In the genomic region with DNA sequence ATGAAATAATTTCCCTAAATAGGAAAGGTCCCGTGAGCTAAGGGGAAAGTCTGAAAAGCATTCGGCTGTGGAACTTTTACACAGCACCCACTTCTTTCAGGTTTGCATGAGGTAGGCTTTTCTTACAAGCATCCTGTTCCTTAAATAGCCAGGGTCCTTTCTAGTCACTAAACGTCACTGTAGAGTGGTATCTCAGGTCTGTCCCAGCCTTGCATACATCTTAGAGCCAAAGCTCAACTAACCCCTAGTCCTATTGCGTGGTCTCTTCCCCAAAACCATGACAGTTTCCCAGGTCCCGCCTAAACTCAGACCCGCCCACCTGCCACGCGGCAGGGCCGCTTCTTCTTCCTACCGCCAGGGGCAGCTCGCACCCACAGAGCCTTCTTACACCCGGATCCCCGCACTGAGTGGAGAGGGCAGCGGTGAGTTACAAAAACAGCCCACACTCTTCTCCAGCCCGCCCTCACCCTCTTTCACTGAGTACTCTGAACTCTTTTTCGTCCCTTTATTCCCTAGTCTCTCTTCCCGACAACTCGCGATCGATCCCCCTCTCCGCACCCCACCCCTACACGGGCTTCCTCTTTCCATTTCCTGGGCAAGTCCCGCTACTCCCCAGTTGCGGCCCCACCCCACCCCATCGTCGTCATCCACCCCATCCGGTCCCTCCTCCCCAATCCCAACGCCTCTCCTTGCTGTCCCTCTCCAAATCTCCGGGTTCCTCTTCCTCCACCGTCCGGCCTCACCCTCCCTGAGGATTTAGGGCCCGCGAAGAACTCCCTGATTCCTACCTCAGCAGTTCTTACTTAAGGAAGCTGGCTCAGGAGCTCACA, we compare ENCODE assay signal across 8 mouse cellular contexts. TPM values are rescaled to one million over a fixed set of nuclear protein-coding genes. Genes with fewer than 3 reads are reported as not detected.
A peak's percentile ranks its signal among the peaks of the same experiment; 100 is the strongest.
DNase-seq lines count a peak whose midpoint lies in the region; ATAC-seq and TF ChIP-seq lines count a peak whose summit lies in the region.

A gene (plus strand): TSS at position 170 of the 830 bp plus-strand sequence.

- H3K36me3 ChIP-seq in C2C12 (ENCODE audit: control insufficient read depth, insufficient read depth) (peaks cover 6% of the 10 kb centered on the region), myocyte (ENCODE audit: control insufficient read depth, insufficient read depth) (no peaks in the 10 kb centered on the region)
- H3K36me3 ChIP-seq in embryonic facial prominence, embryonic 13.5 days, result peaks cover 25% of the 10 kb centered on the region
- H3K36me3 ChIP-seq in kidney, adult 2 months (ENCODE audit: control insufficient read depth, insufficient read depth, low read length), result no peaks in the 10 kb centered on the region
- H3K36me3 ChIP-seq in liver, embryonic 12.5 days, result peaks cover 20% of the 10 kb centered on the region
- peaks cover 15% of the 10 kb centered on the region for H3K36me3 ChIP-seq in stomach, embryonic 14.5 days (ENCODE audit: control insufficient read depth, insufficient read depth, low read length)

- TF ChIP-seq POLR2A in kidney, adult 2 months (IDR thresholded peaks at IDR 0.05; ENCODE audit: low read depth, low read length), result peak; percentile 30
- peak; percentile 25 for TF ChIP-seq POLR2A in myocyte (IDR thresholded peaks at IDR 0.05; ENCODE audit: insufficient read length, low read depth)

- peak within 1 kb of the TSS; percentile 75 for H3K4me2 ChIP-seq in embryonic facial prominence, embryonic 13.5 days
- H3K4me2 ChIP-seq in liver, embryonic 12.5 days, result peak within 1 kb of the TSS; percentile 77
- peak within 1 kb of the TSS; percentile 83 for H3K4me2 ChIP-seq in myocyte (ENCODE audit: low read depth)
- peak within 1 kb of the TSS; percentile 70 for H3K4me2 ChIP-seq in stomach, embryonic 14.5 days (replicated peaks; ENCODE audit: low read depth, low read length)

- H3K27me3 ChIP-seq in C2C12 (ENCODE audit: control insufficient read depth, insufficient read depth, insufficient read length) (peaks cover 5% of the 10 kb centered on the region), myocyte (ENCODE audit: control insufficient read depth, insufficient read depth, insufficient read length) (peaks cover under 1% of the 10 kb centered on the region)
- 0 out of 2 replicates have a peak, but pooled peaks cover 4% of the 10 kb centered on the region for H3K27me3 ChIP-seq in embryonic facial prominence, embryonic 13.5 days
- no peaks in the 10 kb centered on the region for H3K27me3 ChIP-seq in kidney, adult 2 months (replicated peaks; ENCODE audit: control insufficient read depth, insufficient read depth, low read length)
- peaks cover 16% of the 10 kb centered on the region; the same call in 1 of the 2 replicates for H3K27me3 ChIP-seq in liver, embryonic 12.5 days (replicated peaks)
- no peaks in the 10 kb centered on the region for H3K27me3 ChIP-seq in stomach, embryonic 14.5 days (ENCODE audit: control insufficient read depth, insufficient read depth, low read length)

- peak within 1 kb of the TSS; percentile 87 for H3K9ac ChIP-seq in embryonic facial prominence, embryonic 13.5 days
- peak within 1 kb of the TSS; percentile 70 for H3K9ac ChIP-seq in liver, embryonic 12.5 days
- peak within 1 kb of the TSS; percentile 49 for H3K9ac ChIP-seq in stomach, embryonic 14.5 days (replicated peaks; ENCODE audit: low read depth, low read length)

- peak within 1 kb of the TSS; percentile 94 for H3K27ac ChIP-seq in embryonic facial prominence, embryonic 13.5 days
- H3K27ac ChIP-seq in kidney, adult 2 months (ENCODE audit: insufficient read depth, low read depth, low read length), result peak within 1 kb of the TSS; percentile 94
- peak within 1 kb of the TSS; percentile 78 for H3K27ac ChIP-seq in liver, embryonic 12.5 days
- peak within 1 kb of the TSS; percentile 94 for H3K27ac ChIP-seq in stomach, embryonic 14.5 days (ENCODE audit: low read length)

- peak; percentile 91 to 94 for DNase-seq in adrenal gland, postnatal 36 days
- DNase-seq in heart, adult 8-10 months (ENCODE audit: low spot score), result peak; percentile 92
- peak; percentile 93 for DNase-seq in kidney, adult 2 months

- ATAC-seq in embryonic facial prominence, embryonic 13.5 days (ENCODE audit: insufficient number of reproducible peaks, insufficient read depth, low FRiP score, low TSS enrichment, low read depth), result peak; percentile 82
- ATAC-seq in liver, embryonic 12.5 days, result peak; percentile 88
- ATAC-seq in stomach, embryonic 14.5 days (ENCODE audit: insufficient number of reproducible peaks, insufficient read depth, low FRiP score, low read depth), result peak; percentile 88

- H3K79me2 ChIP-seq in C2C12 (ENCODE audit: control insufficient read depth, insufficient read depth) (no peaks in the 10 kb centered on the region), myocyte (ENCODE audit: control insufficient read depth, insufficient read depth) (no peaks in the 10 kb centered on the region)

- WGBS in embryonic facial prominence, embryonic 13.5 days, result 3% methylated on average over 33 of the region's 33 CpGs
- under 1% methylated on average over 33 of the region's 33 CpGs for WGBS in kidney, adult 2 months
- 1% methylated on average over 33 of the region's 33 CpGs for WGBS in liver, embryonic 12.5 days (ENCODE audit: insufficient replicate concordance)
- WGBS in stomach, embryonic 14.5 days, result 2% methylated on average over 33 of the region's 33 CpGs

- H3K4me3 ChIP-seq in C2C12 (ENCODE audit: insufficient read depth, poor library complexity, severe bottlenecking) (peak within 1 kb of the TSS; percentile 48), myocyte (peak within 1 kb of the TSS; percentile 72)
- peak within 1 kb of the TSS; percentile 57 for H3K4me3 ChIP-seq in embryonic facial prominence, embryonic 13.5 days
- peak within 1 kb of the TSS; percentile 66 for H3K4me3 ChIP-seq in kidney, adult 2 months (ENCODE audit: insufficient read depth, low read depth, low read length)
- H3K4me3 ChIP-seq in liver, embryonic 12.5 days, result peak within 1 kb of the TSS; percentile 62
- H3K4me3 ChIP-seq in stomach, embryonic 14.5 days (ENCODE audit: low read depth, low read length), result peak within 1 kb of the TSS; percentile 45

- H3K4me1 ChIP-seq in embryonic facial prominence, embryonic 13.5 days, result peaks cover 41% of the 10 kb centered on the region
- no peaks in the 10 kb centered on the region; the same call in 1 of the 2 replicates for H3K4me1 ChIP-seq in kidney, adult 2 months (ENCODE audit: control insufficient read depth, insufficient read depth, low read length)
- H3K4me1 ChIP-seq in liver, embryonic 12.5 days, result peaks cover 42% of the 10 kb centered on the region
- H3K4me1 ChIP-seq in stomach, embryonic 14.5 days (ENCODE audit: control insufficient read depth, insufficient read depth, low read length), result peaks cover 15% of the 10 kb centered on the region; the same call in 1 of the 2 replicates

- H3K9me3 ChIP-seq in embryonic facial prominence, embryonic 13.5 days, result no peaks in the 10 kb centered on the region
- H3K9me3 ChIP-seq in liver, embryonic 12.5 days (replicated peaks), result no peaks in the 10 kb centered on the region
- no peaks in the 10 kb centered on the region for H3K9me3 ChIP-seq in stomach, embryonic 14.5 days (ENCODE audit: control insufficient read depth, low read depth, low read length)

- H3K79me3 ChIP-seq in C2C12 (ENCODE audit: low read depth), result no peaks in the 10 kb centered on the region

- TF ChIP-seq CTCF in C2C12 (IDR thresholded peaks at IDR 0.05; ENCODE audit: control insufficient read depth, insufficient read depth, insufficient read length), result peak; percentile 75
- peak; percentile 84 for TF ChIP-seq CTCF in kidney, adult 2 months (conservative IDR thresholded peaks at IDR 0.05; ENCODE audit: insufficient read depth, insufficient read length, low read depth, low read length)

- H3ac ChIP-seq in C2C12 (ENCODE audit: control insufficient read depth, insufficient read length, low read depth), result peak within 1 kb of the TSS; percentile 80
- H3ac ChIP-seq in myocyte (ENCODE audit: control insufficient read depth, insufficient read length), result peak within 1 kb of the TSS; percentile 27

TF ChIP-seq in C2C12, 6 proteins besides CTCF, POLR2A, EP300 and RAD21:
- TF ChIP-seq FOSL1 (IDR thresholded peaks at IDR 0.05; ENCODE audit: insufficient read depth, low read length, poor library complexity, severe bottlenecking), result no peak
- peak; percentile 92 for TF ChIP-seq MAX (IDR thresholded peaks at IDR 0.05)

TF ChIP-seq in myocyte, 11 proteins besides CTCF, POLR2A, EP300 and RAD21:
- TF ChIP-seq MYOG (IDR thresholded peaks at IDR 0.05; ENCODE audit: control insufficient read depth in 1 of 3, insufficient read depth in 1 of 3, insufficient read length in 2 of 3, low read depth in 2 of 3) (peak in 1 of 3 experiments; percentile 30), MYOD1 (IDR thresholded peaks at IDR 0.05; ENCODE audit: control insufficient read depth in 1 of 3, insufficient read length in 2 of 3, low read depth in 2 of 3) (peak in 1 of 3 experiments; percentile 14), TCF12 (IDR thresholded peaks at IDR 0.05; ENCODE audit: insufficient read depth, poor library complexity, severe bottlenecking) (no peak), REST (IDR thresholded peaks at IDR 0.05; ENCODE audit: insufficient read depth, insufficient read length) (no peak), POLR2AphosphoS2 (IDR thresholded peaks at IDR 0.05; ENCODE audit: insufficient read length, low read depth) (no peak), MAX (IDR thresholded peaks at IDR 0.05; ENCODE audit: low read depth) (no peak), E2F4 (IDR thresholded peaks at IDR 0.05; ENCODE audit: insufficient read depth) (no peak)

RNA-seq across cellular contexts. Expression of the gene that starts here (rescaled TPM):
- polyA plus RNA-seq in C2C12 (2012; fragmentation: generic; extraction: Trizol) (12.2 TPM), myocyte (2012; fragmentation: generic; extraction: Trizol) (11.6 TPM)
- 10 to 100 TPM; 35.8 to 38.1 TPM for total RNA-seq in adrenal gland, postnatal 36 days (2021)
- polyA plus RNA-seq in embryonic facial prominence, embryonic 13.5 days (2015; fragmentation: Nextera tagmentation; extraction: Ambion mirVana), result 25.1 and 25.7 TPM in 2 replicates
- total RNA-seq in heart, adult 8-10 months (2022), result 1 to 10 TPM; 3.8 to 5.3 (median 4.3) TPM
- polyA plus RNA-seq in kidney, adult 2 months (2012; rRNA removed), result 58.0 and 71.2 TPM in 2 replicates
- 7.8 and 7.9 TPM in 2 replicates for polyA plus RNA-seq in liver, embryonic 12.5 days (2016; fragmentation: Nextera tagmentation; extraction: Ambion mirVana)
- 28.7 and 31.0 TPM in 2 replicates for polyA plus RNA-seq in stomach, embryonic 14.5 days (2014; fragmentation: Nextera tagmentation; extraction: Ambion mirVana)

Comparison
In these comparisons a context has a peak if more than half of its experiments do, and no peak if none do; other contexts are left out.
1. Peak in every context shown above with its lines: DNase-seq, ATAC-seq, H3K4me3 ChIP-seq and H3K27ac ChIP-seq.
2. RNA of the gene that starts here (total RNA-seq): 35.8 to 38.1 TPM in adrenal gland, postnatal 36 days; 3.8 to 5.3 TPM in heart, adult 8-10 months; every median in the first group is over 4 times any median in the second.